Mouse (Mus musculus) inflammation-experienced regulatory T-cells (primary cell): ENCODE data around the gene Lrg1. TPM values are rescaled to one million over a fixed set of nuclear protein-coding genes. Genes with fewer than 3 reads are reported as not detected.

Experiments used
- polyA plus RNA-seq, 2 experiments: library from polyadenylated mRNA; unstranded; fragments of 100-300 nt; shearing (Covaris generic); gene quantifications; one replicate each; pipeline ENCODE4 v1.2.1; 2017

Lrg1 gene
- under 1 TPM; 0.20 to 0.29 TPM for polyA plus RNA-seq

GRCm38 (mm10) chr17:56121826-56122225 is at the start of gene Lrg1:
Gene Lrg1, minus strand, starts transcription at chr17:56122001.

GRCm38 (mm10) chr17:56162231-56162774 is 40.5 kb upstream of the Lrg1 start, which contains the start of gene Tnfaip8l1:
Gene Tnfaip8l1, plus strand, starts transcription at chr17:56162477.

GRCm38 (mm10) chr17:56139858-56140595 is 18.2 kb upstream of the Lrg1 start, which contains the start of gene Sema6b:
Gene Sema6b, minus strand, starts transcription at chr17:56140343.

GRCm38 (mm10) chr17:56117251-56117710 is 4.5 kb downstream of the Lrg1 start, which contains the start of gene Plin5:
Gene Plin5, minus strand, starts transcription at chr17:56117596.

GRCm38 (mm10) chr17:56109219-56110051 is 12.4 kb downstream of the Lrg1 start, which contains the start of gene Plin4:
Gene Plin4, minus strand, starts transcription at chr17:56109803.

GRCm38 (mm10) chr17:56078880-56079795 is 42.7 kb downstream of the Lrg1 start, which contains the start of gene Hdgfl2:
Gene Hdgfl2, plus strand, starts transcription at chr17:56079634.

GRCm38 (mm10) chr17:56074827-56075208 is 47.0 kb downstream of the Lrg1 start, which contains the start of gene Ubxn6:
Gene Ubxn6, minus strand, starts transcription at chr17:56075028.

Other genes starting within 250 kb of the Lrg1 start
- 10 to 100 TPM; 16.1 to 19.4 TPM for gene Zfp119a, start 243.1 kb downstream of the Lrg1 start, polyA plus RNA-seq
- 10 to 100 TPM; 25.2 to 34.0 TPM for gene Zfp959, start 229.9 kb downstream of the Lrg1 start, polyA plus RNA-seq
- 10 to 100 TPM; 10.5 to 15.5 TPM for gene Zfp119b, start 172.5 kb downstream of the Lrg1 start, polyA plus RNA-seq
- gene Ebi3, start 169.4 kb downstream of the Lrg1 start, polyA plus RNA-seq: 10 to 100 TPM; 26.7 to 76.0 TPM
- gene Yju2, start 162.9 kb downstream of the Lrg1 start, polyA plus RNA-seq: 10 to 100 TPM; 30.7 to 34.7 TPM
- gene Shd, start 151.5 kb downstream of the Lrg1 start, polyA plus RNA-seq: 1 to 10 TPM in 1 of 2 experiments, under 1 TPM in 1; 0.29 to 1.8 TPM
- gene Fsd1, start 135.5 kb downstream of the Lrg1 start, polyA plus RNA-seq: 1 to 10 TPM; 2.4 to 4.9 TPM
- gene Stap2, start 116.4 kb downstream of the Lrg1 start, polyA plus RNA-seq: 1 to 10 TPM in 1 of 2 experiments, under 1 TPM in 1; 0.48 to 1.7 TPM
- 100 to 1,000 TPM; 114 to 185 TPM for gene Mpnd, start 116.3 kb downstream of the Lrg1 start, polyA plus RNA-seq
- 100 to 1,000 TPM; 167 to 234 TPM for gene Sh3gl1, start 85.4 kb downstream of the Lrg1 start, polyA plus RNA-seq
- gene Chaf1a, start 81.6 kb downstream of the Lrg1 start, polyA plus RNA-seq: 1 to 10 TPM; 2.9 to 3.2 TPM
- gene Ubxn6, start 47.0 kb downstream of the Lrg1 start, polyA plus RNA-seq: 10 to 100 TPM; 65.6 to 85.6 TPM
- gene Hdgfl2, start 42.4 kb downstream of the Lrg1 start, polyA plus RNA-seq: 100 to 1,000 TPM; 137 to 167 TPM
- not detected for gene Plin4, start 12.2 kb downstream of the Lrg1 start, polyA plus RNA-seq
- not detected for gene Plin5, start 4.4 kb downstream of the Lrg1 start, polyA plus RNA-seq
- gene Sema6b, start 18.3 kb upstream of the Lrg1 start, polyA plus RNA-seq: under 1 TPM; 0.20 to 0.59 TPM
- 10 to 100 TPM; 28.7 to 32.9 TPM for gene Tnfaip8l1, start 40.5 kb upstream of the Lrg1 start, polyA plus RNA-seq
- gene Mydgf, start 61.9 kb upstream of the Lrg1 start, polyA plus RNA-seq: 10 to 100 TPM; 53.0 to 57.5 TPM
- 10 to 100 TPM; 48.5 to 51.0 TPM for gene Dpp9, start 96.9 kb upstream of the Lrg1 start, polyA plus RNA-seq
- gene Fem1a, start 134.8 kb upstream of the Lrg1 start, polyA plus RNA-seq: 10 to 100 TPM; 16.2 to 27.8 TPM
- gene Ticam1, start 154.8 kb upstream of the Lrg1 start, polyA plus RNA-seq: 1 to 10 TPM; 7.4 to 7.6 TPM
- gene Plin3, start 170.9 kb upstream of the Lrg1 start, polyA plus RNA-seq: 10 to 100 TPM; 32.9 to 34.3 TPM
- gene Arrdc5, start 178.3 kb upstream of the Lrg1 start, polyA plus RNA-seq: under 1 TPM; 0.14 to 0.72 TPM
- gene Uhrf1, start 181.3 kb upstream of the Lrg1 start, polyA plus RNA-seq: 1 to 10 TPM; 7.9 to 8.8 TPM
- gene Kdm4b, start 204.1 kb upstream of the Lrg1 start, polyA plus RNA-seq: 10 to 100 TPM; 46.8 to 61.2 TPM